ENCODE assay signal across 8 mouse cellular contexts in genomic region chr13:102906004-102906660, GRCm38 (mm10).
DNase-seq lines count a peak whose midpoint lies in the region; ATAC-seq lines count a peak whose summit lies in the region.

No protein-coding gene starts in this region.

- H3K9ac ChIP-seq in embryonic facial prominence, embryonic 12.5 days = peak overlapping the region; percentile 49
- peak overlapping the region; percentile 62 for H3K9ac ChIP-seq in midbrain, embryonic 13.5 days (replicated peaks)

- H3K4me1 ChIP-seq in embryonic facial prominence, embryonic 12.5 days = peaks cover 12% of the 10 kb centered on the region; the same call in 1 of the 2 replicates
- H3K4me1 ChIP-seq in limb, embryonic 10.5 days = peaks cover 27% of the 10 kb centered on the region
- H3K4me1 ChIP-seq in midbrain, embryonic 13.5 days (replicated peaks) = peaks cover 27% of the 10 kb centered on the region

- DNase-seq in urinary bladder, adult 18-20 months (ENCODE audit: low spot score in 2 of 2) = peak; percentile 60 to 77
- no peak for DNase-seq in urinary bladder, postnatal 10 days (ENCODE audit: low spot score)
- peak; percentile 83 to 89 for DNase-seq in heart, adult 18-20 months
- DNase-seq in kidney, adult 18-20 months = peak; percentile 79
- peak; percentile 87 for DNase-seq in limb, embryonic 10.5 days (ENCODE audit: low spot score)
- peak; percentile 60 for DNase-seq in spleen, adult 12 weeks (ENCODE audit: low spot score)

- H3K27ac ChIP-seq in embryonic facial prominence, embryonic 12.5 days = peak overlapping the region; percentile 82
- peak overlapping the region; percentile 88 for H3K27ac ChIP-seq in limb, embryonic 10.5 days
- H3K27ac ChIP-seq in midbrain, embryonic 13.5 days = peak overlapping the region; percentile 84

- WGBS in embryonic facial prominence, embryonic 12.5 days = 0% methylated on average over 16 of the region's 16 CpGs
- 0% methylated on average over 16 of the region's 16 CpGs for WGBS in limb, embryonic 10.5 days
- WGBS in midbrain, embryonic 13.5 days = 0% methylated on average over 16 of the region's 16 CpGs

- peak overlapping the region; percentile 47 for H3K4me3 ChIP-seq in embryonic facial prominence, embryonic 12.5 days
- H3K4me3 ChIP-seq in limb, embryonic 10.5 days = peak overlapping the region; percentile 66
- H3K4me3 ChIP-seq in midbrain, embryonic 13.5 days (replicated peaks) = peak overlapping the region; percentile 56

- no peaks in the 10 kb centered on the region for H3K36me3 ChIP-seq in embryonic facial prominence, embryonic 12.5 days
- no peaks in the 10 kb centered on the region for H3K36me3 ChIP-seq in limb, embryonic 10.5 days
- H3K36me3 ChIP-seq in midbrain, embryonic 13.5 days = no peaks in the 10 kb centered on the region

- H3K4me2 ChIP-seq in embryonic facial prominence, embryonic 12.5 days (replicated peaks) = peak overlapping the region; percentile 66
- peak overlapping the region; percentile 69 for H3K4me2 ChIP-seq in midbrain, embryonic 13.5 days (replicated peaks)

- no peaks in the 10 kb centered on the region for H3K27me3 ChIP-seq in embryonic facial prominence, embryonic 12.5 days
- H3K27me3 ChIP-seq in limb, embryonic 10.5 days (ENCODE audit: low read depth, poor library complexity, severe bottlenecking) = no peaks in the 10 kb centered on the region
- no peaks in the 10 kb centered on the region for H3K27me3 ChIP-seq in midbrain, embryonic 13.5 days

- H3K9me3 ChIP-seq in embryonic facial prominence, embryonic 12.5 days = no peaks in the 10 kb centered on the region
- H3K9me3 ChIP-seq in limb, embryonic 10.5 days (replicated peaks) = no peaks in the 10 kb centered on the region
- H3K9me3 ChIP-seq in midbrain, embryonic 13.5 days = no peaks in the 10 kb centered on the region

- peak; percentile 99 for ATAC-seq in embryonic facial prominence, embryonic 12.5 days (ENCODE audit: insufficient number of reproducible peaks, insufficient read depth, low FRiP score, low TSS enrichment)
- ATAC-seq in midbrain, embryonic 13.5 days = peak; percentile 99
